ENCODE assay signal across 17 mouse cellular contexts in genomic region chr8:108044185-108044584, GRCm38 (mm10).
"Had no signal": no experiment of that assay in that cellular context is flagged by ENCODE, and none has a peak within 500 bp of the region (broad histone marks: within the 10 kb centered on the region; RNA-seq: fewer than 3 reads in every experiment).

No protein-coding gene starts in this region.

- H3K4me3 ChIP-seq: kidney, embryonic 15.5 days; liver, embryonic 13.5 days; lung, embryonic 15.5 days; megakaryocyte, embryonic 14.5 days; midbrain, embryonic 15.5 days; neural tube, embryonic 12.5 days; stomach, embryonic 15.5 days had no signal

- H3K4me1 ChIP-seq: kidney, embryonic 15.5 days; liver, embryonic 13.5 days; lung, embryonic 15.5 days; megakaryocyte, embryonic 14.5 days; stomach, embryonic 15.5 days had no signal

- ATAC-seq: liver, postnatal 0 days; midbrain, embryonic 15.5 days had no signal

- H3K27ac ChIP-seq: kidney, embryonic 15.5 days; liver, embryonic 13.5 days; lung, embryonic 15.5 days; macrophage; midbrain, embryonic 15.5 days; neural tube, embryonic 12.5 days; stomach, embryonic 15.5 days had no signal

- H3K36me3 ChIP-seq: kidney, embryonic 15.5 days; liver, embryonic 13.5 days; lung, embryonic 15.5 days; midbrain, embryonic 15.5 days; neural tube, embryonic 12.5 days; stomach, embryonic 15.5 days had no signal

- DNase-seq: kidney, adult 2 months; kidney, postnatal 25 days; layer of hippocampus, adult 9-11 months; layer of hippocampus, postnatal 36 days; liver; liver, embryonic 13.5 days; liver, postnatal 0 days; lung, postnatal 14 days; thymus, postnatal 36 days had no signal

- H3K9ac ChIP-seq: kidney, embryonic 15.5 days; liver, embryonic 13.5 days; liver, postnatal 0 days; lung, embryonic 15.5 days; midbrain, embryonic 15.5 days; neural tube, embryonic 12.5 days; stomach, embryonic 15.5 days had no signal

- H3K9me3 ChIP-seq: kidney, embryonic 15.5 days; liver, embryonic 13.5 days; lung, embryonic 15.5 days; midbrain, embryonic 15.5 days; neural tube, embryonic 12.5 days; stomach, embryonic 15.5 days had no signal

- H3K27me3 ChIP-seq: kidney, embryonic 15.5 days; liver, embryonic 13.5 days; lung, embryonic 15.5 days; megakaryocyte, embryonic 14.5 days; midbrain, embryonic 15.5 days; neural tube, embryonic 12.5 days; stomach, embryonic 15.5 days had no signal

- H3K4me2 ChIP-seq: kidney, embryonic 15.5 days; liver, embryonic 13.5 days; lung, embryonic 15.5 days; midbrain, embryonic 11.5 days; midbrain, embryonic 15.5 days; neural tube, embryonic 12.5 days; stomach, embryonic 15.5 days had no signal
